Mouse (Mus musculus): ENCODE results near the gene Haghl. TPM values are rescaled to one million over a fixed set of nuclear protein-coding genes. Genes with fewer than 3 reads are reported as not detected.
"Not testable (repeated sequence)": the region's sequence is repeated elsewhere in the genome, so short reads cannot be mapped to it uniquely, and the experiment has no call there.

The Haghl gene
- polyA plus RNA-seq, 1 experiment from 2014 or later = 114 TPM

- Histone ChIP-seq H3K9ac (replicated peaks) (peak overlapping the region; percentile 96), H3K9me3 (no peaks in the 10 kb centered on the region), H3K27me3 (peaks cover 19% of the 10 kb centered on the region), H3K4me1 (peaks cover 39% of the 10 kb centered on the region), H3K27ac (replicated peaks) (peak overlapping the region; percentile 98), H3K36me3 (no peaks in the 10 kb centered on the region), H3K4me3 (peak overlapping the region; percentile 85), H3K4me2 (replicated peaks) (peak overlapping the region; percentile 79)
- peak; percentile 76 for ATAC-seq (ENCODE audit: low FRiP score, low read depth)
- 8% methylated on average over 25 of the region's 25 CpGs for WGBS
Measured at GRCm38 (mm10) chr17:25809606-25810340, 24.3 kb upstream of the Haghl start.

GRCm38 (mm10) chr17:25808789-25809605 is 23.5 kb upstream of the Haghl start, which contains the start of gene Fbxl16:
Gene Fbxl16, plus strand, starts transcription at chr17:25809085.
- H3K27me3 ChIP-seq = peaks cover 19% of the 10 kb centered on the region
- peak within 1 kb of the TSS; percentile 85 for H3K4me3 ChIP-seq
- H3K27ac ChIP-seq (replicated peaks) = peak within 1 kb of the TSS; percentile 98
- WGBS = under 1% methylated on average over 84 of the region's 100 CpGs
- peak within 1 kb of the TSS; percentile 79 for H3K4me2 ChIP-seq (replicated peaks)
- H3K4me1 ChIP-seq = peaks cover 39% of the 10 kb centered on the region
- peak; percentile 81 for ATAC-seq (ENCODE audit: low FRiP score, low read depth)
- H3K9me3 ChIP-seq = no peaks in the 10 kb centered on the region
- H3K36me3 ChIP-seq = no peaks in the 10 kb centered on the region
- H3K9ac ChIP-seq (replicated peaks) = peak within 1 kb of the TSS; percentile 96

- no peak for ATAC-seq (ENCODE audit: low FRiP score, low read depth)
- H3K36me3 ChIP-seq = no peaks in the 10 kb centered on the region
- peak overlapping the region; percentile 96 for H3K9ac ChIP-seq (replicated peaks)
- peaks cover 42% of the 10 kb centered on the region for H3K4me1 ChIP-seq
- peaks cover 15% of the 10 kb centered on the region for H3K27me3 ChIP-seq
- WGBS = 28% methylated on average over 5 of the region's 5 CpGs
- peak overlapping the region; percentile 85 for H3K4me3 ChIP-seq
- H3K4me2 ChIP-seq (replicated peaks) = peak overlapping the region; percentile 79
- peak overlapping the region; percentile 98 for H3K27ac ChIP-seq (replicated peaks)
- no peaks in the 10 kb centered on the region for H3K9me3 ChIP-seq
Measured at GRCm38 (mm10) chr17:25808028-25808427, 22.6 kb upstream of the Haghl start.

GRCm38 (mm10) chr17:25807452-25807851 is 22.0 kb upstream of the Haghl start:
- not testable (repeated sequence) for H3K4me2 ChIP-seq (replicated peaks); H3K9me3 ChIP-seq; H3K27me3 ChIP-seq; ATAC-seq (ENCODE audit: low FRiP score, low read depth); H3K9ac ChIP-seq (replicated peaks); H3K36me3 ChIP-seq; H3K4me3 ChIP-seq
- Histone ChIP-seq H3K27ac (replicated peaks) (0 out of 2 replicates have a peak overlapping the region, but pooled peaks have one; percentile 98), H3K4me1 (peaks cover 42% of the 10 kb centered on the region)
- WGBS = 50% methylated on average over 2 of the region's 2 CpGs

- H3K27me3 ChIP-seq = peaks cover 8% of the 10 kb centered on the region; the same call in 1 of the 2 replicates
- WGBS = 90% methylated on average over 4 of the region's 4 CpGs
- no peaks in the 10 kb centered on the region for H3K9me3 ChIP-seq
- no peak overlapping the region for H3K27ac ChIP-seq (replicated peaks)
- H3K4me2 ChIP-seq (replicated peaks) = no peak overlapping the region
- ATAC-seq (ENCODE audit: low FRiP score, low read depth) = no peak
- H3K36me3 ChIP-seq = no peaks in the 10 kb centered on the region
- no peak overlapping the region for H3K4me3 ChIP-seq
- no peak overlapping the region for H3K9ac ChIP-seq (replicated peaks)
- peaks cover 47% of the 10 kb centered on the region for H3K4me1 ChIP-seq
Measured at GRCm38 (mm10) chr17:25806507-25806906, 21.0 kb upstream of the Haghl start.

GRCm38 (mm10) chr17:25802825-25803517 is 17.5 kb upstream of the Haghl start:
- Histone ChIP-seq H3K9me3 (no peaks in the 10 kb centered on the region), H3K36me3 (no peaks in the 10 kb centered on the region), H3K4me2 (replicated peaks) (peak overlapping the region; percentile 48), H3K9ac (replicated peaks) (0 out of 2 replicates have a peak overlapping the region, but pooled peaks have one; percentile 5), H3K4me1 (peaks cover 24% of the 10 kb centered on the region), H3K4me3 (peak overlapping the region; percentile 13; the same call in 1 of the 2 replicates), H3K27me3 (peaks cover 8% of the 10 kb centered on the region), H3K27ac (replicated peaks) (peak overlapping the region; percentile 95)
- WGBS = 9% methylated on average over 10 of the region's 10 CpGs
- peak; percentile 95 for ATAC-seq (ENCODE audit: low FRiP score, low read depth)

- no peak overlapping the region for H3K4me3 ChIP-seq
- peaks cover 8% of the 10 kb centered on the region for H3K27me3 ChIP-seq
- H3K4me1 ChIP-seq = peaks cover 33% of the 10 kb centered on the region
- H3K9ac ChIP-seq (replicated peaks) = no peak overlapping the region
- ATAC-seq (ENCODE audit: low FRiP score, low read depth) = no peak
- H3K27ac ChIP-seq (replicated peaks) = no peak overlapping the region
- no peaks in the 10 kb centered on the region for H3K36me3 ChIP-seq
- H3K4me2 ChIP-seq (replicated peaks) = no peak overlapping the region
- 7% methylated on average over 6 of the region's 6 CpGs for WGBS
- no peaks in the 10 kb centered on the region for H3K9me3 ChIP-seq
Measured at GRCm38 (mm10) chr17:25801029-25801428, 15.6 kb upstream of the Haghl start.

GRCm38 (mm10) chr17:25796951-25797369 is 11.5 kb upstream of the Haghl start, which contains the start of gene Metrn:
Gene Metrn, minus strand, starts transcription at chr17:25797136.
- ATAC-seq (ENCODE audit: low FRiP score, low read depth) = peak; percentile 77

GRCm38 (mm10) chr17:25796211-25796771 is 10.8 kb upstream of the Haghl start:
- Histone ChIP-seq H3K27me3 (peaks cover 1% of the 10 kb centered on the region), H3K9me3 (no peaks in the 10 kb centered on the region), H3K9ac (replicated peaks) (peak overlapping the region; percentile 75), H3K36me3 (no peaks in the 10 kb centered on the region), H3K4me1 (peaks cover 55% of the 10 kb centered on the region), H3K4me3 (peak overlapping the region; percentile 80), H3K27ac (replicated peaks) (peak overlapping the region; percentile 93), H3K4me2 (replicated peaks) (peak overlapping the region; percentile 92)
- under 1% methylated on average over 37 of the region's 37 CpGs for WGBS
- no peak for ATAC-seq (ENCODE audit: low FRiP score, low read depth)

More at GRCm38 (mm10) chr17:25796951-25797369, 11.5 kb upstream of the Haghl start, which contains the start of gene Metrn:
- H3K4me3 ChIP-seq = peak within 1 kb of the TSS; percentile 80
- under 1% methylated on average over 34 of the region's 35 CpGs for WGBS
- H3K9me3 ChIP-seq = no peaks in the 10 kb centered on the region
- peak within 1 kb of the TSS; percentile 93 for H3K27ac ChIP-seq (replicated peaks)
- no peaks in the 10 kb centered on the region for H3K36me3 ChIP-seq
- peaks cover 5% of the 10 kb centered on the region for H3K27me3 ChIP-seq
- peak within 1 kb of the TSS; percentile 92 for H3K4me2 ChIP-seq (replicated peaks)
- H3K4me1 ChIP-seq = peaks cover 50% of the 10 kb centered on the region
- H3K9ac ChIP-seq (replicated peaks) = peak within 1 kb of the TSS; percentile 75

- Histone ChIP-seq H3K9me3 (no peaks in the 10 kb centered on the region), H3K9ac (replicated peaks) (peak within 1 kb of the TSS; percentile 75), H3K4me1 (peaks cover 61% of the 10 kb centered on the region), H3K27ac (replicated peaks) (peak within 1 kb of the TSS; percentile 93), H3K4me3 (peak within 1 kb of the TSS; percentile 80), H3K36me3 (no peaks in the 10 kb centered on the region), H3K27me3 (no peaks in the 10 kb centered on the region), H3K4me2 (replicated peaks) (peak within 1 kb of the TSS; percentile 92)
- WGBS = under 1% methylated on average over 6 of the region's 6 CpGs
- ATAC-seq (ENCODE audit: low FRiP score, low read depth) = no peak
Measured at GRCm38 (mm10) chr17:25795609-25796092, 10.2 kb upstream of the Haghl start, which contains the start of gene AC134908.4. Gene AC134908.4, minus strand, starts transcription at chr17:25795659.

- Histone ChIP-seq H3K36me3 (0 out of 2 replicates have a peak, but pooled peaks cover 3% of the 10 kb centered on the region), H3K27ac (replicated peaks) (peak overlapping the region; percentile 93), H3K9me3 (no peaks in the 10 kb centered on the region), H3K27me3 (no peaks in the 10 kb centered on the region), H3K4me2 (replicated peaks) (peak overlapping the region; percentile 92), H3K9ac (replicated peaks) (peak overlapping the region; percentile 75), H3K4me3 (peak overlapping the region; percentile 80), H3K4me1 (peaks cover 64% of the 10 kb centered on the region)
- WGBS = 52% methylated on average over 17 of the region's 17 CpGs
- no peak for ATAC-seq (ENCODE audit: low FRiP score, low read depth)
Measured at GRCm38 (mm10) chr17:25794998-25795397, 9.5 kb upstream of the Haghl start.
